Mouse (Mus musculus) kidney, adult 2 months (tissue): Measurements from ENCODE around the gene Fam78a. TPM values are rescaled to one million over a fixed set of nuclear protein-coding genes. Genes with fewer than 3 reads are reported as not detected.

Experiments used
- DNase-seq: peaks from one replicate; pipeline ENCODE4 v3.0.0; 2021
- H3K27ac ChIP-seq: fragments of 200-500 bp; 2 replicates; pipeline ENCODE4 v1.5.1; 2012; ENCODE audit warnings: low read depth, low read length, control low read depth, inconsistent platforms; ENCODE audit not compliant: insufficient read depth
- H3K27me3 ChIP-seq: fragments of 200-500 bp; replicated peaks from 2 replicates; pipeline ENCODE4 v1.6.1; 2012; ENCODE audit warnings: mild to moderate bottlenecking, moderate library complexity, low read length, inconsistent platforms; ENCODE audit not compliant: control insufficient read depth, insufficient read depth
- H3K36me3 ChIP-seq: fragments of 200-500 bp; 2 replicates; pipeline ENCODE4 v1.6.1; 2012; ENCODE audit warnings: mild to moderate bottlenecking, moderate library complexity, low read length, inconsistent platforms; ENCODE audit not compliant: control insufficient read depth, insufficient read depth
- H3K4me1 ChIP-seq: fragments of 200-500 bp; 2 replicates; pipeline ENCODE4 v1.6.1; 2011; ENCODE audit warnings: low read length; ENCODE audit not compliant: control insufficient read depth, insufficient read depth
- H3K4me3 ChIP-seq: fragments of 200-500 bp; 2 replicates; pipeline ENCODE4 v1.5.1; 2011; ENCODE audit warnings: mild to moderate bottlenecking, low read depth, low read length, control low read depth; ENCODE audit not compliant: insufficient read depth
- CTCF ChIP-seq: fragments of 200-500 bp; conservative IDR thresholded peaks from 2 replicates; pipeline ENCODE4 v1.5.1; 2011; ENCODE audit warnings: low read depth, mild to moderate bottlenecking, control low read depth, low read length, moderate library complexity, mixed read lengths; ENCODE audit not compliant: insufficient read depth, insufficient read length
- POLR2A ChIP-seq: fragments of 200-500 bp; IDR thresholded peaks from one replicate; pipeline ENCODE4 v1.6.1; 2011; ENCODE audit warnings: low read depth, low read length, control low read depth
- WGBS: fragments of 180-500 bp; shearing (Covaris S2); methylation state at CpG from one replicate; pipeline ENCODE4 v1.1.7; 2018; 5-methylcytosine and 5-hydroxymethylcytosine counted together
- polyA plus RNA-seq: library from polyadenylated mRNA; depleted of rRNA; stranded (reverse); fragments of >200 nt; gene quantifications from 2 replicates; pipeline ENCODE4 v1.2.3, GENCODE M21; 2012

Gene Fam78a
- polyA plus RNA-seq, 1 experiment, result 4.9 TPM

DNA sequence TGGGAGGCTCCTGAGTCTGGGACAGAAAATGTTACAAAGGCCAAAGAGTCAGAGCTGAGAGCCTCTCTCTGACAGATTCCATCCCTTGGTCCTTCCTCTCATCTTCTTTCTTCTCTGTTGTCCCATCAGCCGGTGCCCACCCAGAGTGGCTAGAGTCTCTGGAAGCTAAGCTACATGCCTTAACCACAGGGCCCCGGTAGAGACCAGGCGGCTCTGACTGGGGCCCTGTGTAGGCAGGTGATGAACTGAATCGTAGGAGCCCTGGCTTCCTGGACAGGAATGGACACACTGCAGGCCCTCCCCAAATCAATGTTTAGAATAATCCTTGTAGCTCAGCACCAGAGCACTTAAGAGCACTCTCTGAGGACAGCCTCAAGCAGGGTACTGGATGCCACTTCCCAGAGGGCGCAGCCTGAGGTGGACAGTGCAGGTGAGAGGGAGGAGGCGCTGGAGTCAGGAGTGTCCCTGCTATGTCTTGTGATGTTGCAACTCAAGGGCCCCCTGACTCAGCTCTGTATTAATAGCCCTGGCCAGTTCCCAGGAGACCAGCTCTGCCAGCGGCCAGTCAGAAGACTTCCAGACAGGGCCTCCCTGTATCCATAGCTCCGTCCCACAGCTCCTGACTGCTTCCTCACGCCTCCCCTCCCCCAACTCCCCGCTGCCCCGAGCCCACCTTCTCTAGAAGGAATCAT, 44.9 kb upstream of the Fam78a start:
- H3K27ac ChIP-seq, result no peak overlapping the region
- H3K4me3 ChIP-seq, result no peak overlapping the region
- 70% methylated on average over 11 of the region's 11 CpGs for WGBS
- TF ChIP-seq CTCF (no peak), POLR2A (no peak)
- H3K27me3 ChIP-seq, result no peaks in the 10 kb centered on the region
- H3K36me3 ChIP-seq, result no peaks in the 10 kb centered on the region
- H3K4me1 ChIP-seq, result no peaks in the 10 kb centered on the region
- no peak for DNase-seq

DNA sequence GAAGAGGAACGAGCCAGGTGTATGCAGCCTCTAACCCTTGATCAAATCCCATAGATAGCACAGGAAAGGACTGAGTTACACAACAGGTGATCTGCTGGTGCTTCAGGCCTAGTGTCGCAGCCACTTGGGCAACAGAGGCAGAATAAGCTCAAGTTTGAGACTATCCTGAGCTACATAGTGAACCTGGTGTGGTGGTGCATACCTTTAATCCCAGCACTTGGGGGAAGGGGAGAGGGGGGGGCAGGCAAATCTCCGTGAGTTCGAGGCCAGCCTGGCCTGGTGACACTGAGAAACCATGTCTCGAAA, 43.8 kb upstream of the Fam78a start:
- Histone ChIP-seq H3K4me3 (no peak overlapping the region), H3K27ac (no peak overlapping the region), H3K36me3 (no peaks in the 10 kb centered on the region), H3K4me1 (no peaks in the 10 kb centered on the region), H3K27me3 (no peaks in the 10 kb centered on the region)
- no peak for TF ChIP-seq POLR2A
- TF ChIP-seq CTCF, result no peak
- 85% methylated on average over 5 of the region's 5 CpGs for WGBS
- no peak for DNase-seq

DNA sequence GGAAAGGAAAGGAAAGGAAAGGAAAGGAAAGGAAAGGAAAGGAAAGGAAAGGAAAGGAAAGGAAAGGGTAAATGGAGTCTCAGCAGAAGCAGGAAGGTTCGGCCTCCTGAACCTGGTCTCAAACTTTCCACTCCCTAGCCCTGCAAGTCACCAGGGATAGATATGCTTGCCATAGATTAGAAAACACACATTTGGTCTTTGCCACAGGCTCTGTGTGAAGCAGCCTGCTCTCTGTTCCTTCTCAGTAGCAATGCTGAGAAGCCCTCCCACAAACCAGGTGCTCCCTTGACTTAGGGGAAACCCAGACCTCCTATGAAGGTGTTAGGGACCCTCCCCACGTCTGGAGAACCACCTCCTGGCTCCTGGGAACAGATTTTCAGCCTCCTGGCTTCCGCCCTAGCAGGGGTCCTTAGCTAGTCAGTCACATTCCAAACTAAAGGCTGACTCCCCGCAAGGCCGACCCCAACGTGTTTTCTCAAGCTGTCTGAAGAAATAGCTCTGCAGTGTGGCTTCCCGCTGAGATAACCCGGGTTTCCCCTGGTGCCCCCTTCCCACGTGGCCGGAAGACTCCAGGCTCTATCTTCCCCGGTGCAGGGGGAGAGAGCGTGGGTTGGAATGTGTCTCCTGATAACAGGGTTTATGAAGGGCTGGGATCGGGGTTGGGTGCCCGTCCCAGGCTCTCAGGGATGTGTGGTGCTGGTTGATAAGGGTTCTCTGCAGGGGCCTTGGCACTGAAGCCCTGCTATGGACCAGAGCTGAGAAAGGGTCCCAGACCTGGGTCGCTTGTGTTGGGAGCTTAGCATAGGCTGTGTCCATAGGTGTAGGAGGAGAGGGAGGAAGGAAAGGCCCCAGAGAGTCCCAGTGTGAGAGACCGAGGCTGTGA, 43.2 kb upstream of the Fam78a start:
- no peak for DNase-seq
- Histone ChIP-seq H3K4me3 (no peak overlapping the region), H3K27ac (no peak overlapping the region), H3K4me1 (no peaks in the 10 kb centered on the region), H3K36me3 (no peaks in the 10 kb centered on the region), H3K27me3 (no peaks in the 10 kb centered on the region)
- 44% methylated on average over 16 of the region's 16 CpGs for WGBS
- TF ChIP-seq POLR2A (no peak), CTCF (no peak)

DNA sequence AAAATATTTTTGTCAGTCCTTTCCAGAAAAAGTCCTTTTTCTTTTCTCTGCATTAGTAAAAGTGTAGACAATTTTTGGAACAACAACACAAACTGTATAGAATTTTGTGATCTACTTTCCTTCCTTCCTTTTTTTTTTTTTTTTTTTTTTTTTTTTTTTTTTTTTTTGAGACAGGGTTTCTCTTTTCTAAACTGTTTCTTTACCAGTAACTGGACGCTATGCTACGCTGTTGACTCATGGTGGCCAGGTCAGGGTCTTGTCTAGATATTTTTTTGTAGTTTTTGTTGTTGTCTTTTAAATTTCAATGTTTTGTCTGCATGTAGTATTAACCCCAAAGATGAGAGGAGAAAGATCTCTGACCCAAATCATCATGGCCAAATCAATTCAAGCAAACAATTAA, 37.1 kb upstream of the Fam78a start:
- no peaks in the 10 kb centered on the region for H3K27me3 ChIP-seq
- H3K4me3 ChIP-seq, result no peak overlapping the region
- 87% methylated on average over 2 of the region's 2 CpGs for WGBS
- no peak overlapping the region for H3K27ac ChIP-seq
- TF ChIP-seq CTCF (no peak), POLR2A (no peak)
- H3K4me1 ChIP-seq, result no peaks in the 10 kb centered on the region
- DNase-seq, result no peak
- H3K36me3 ChIP-seq, result no peaks in the 10 kb centered on the region

DNA sequence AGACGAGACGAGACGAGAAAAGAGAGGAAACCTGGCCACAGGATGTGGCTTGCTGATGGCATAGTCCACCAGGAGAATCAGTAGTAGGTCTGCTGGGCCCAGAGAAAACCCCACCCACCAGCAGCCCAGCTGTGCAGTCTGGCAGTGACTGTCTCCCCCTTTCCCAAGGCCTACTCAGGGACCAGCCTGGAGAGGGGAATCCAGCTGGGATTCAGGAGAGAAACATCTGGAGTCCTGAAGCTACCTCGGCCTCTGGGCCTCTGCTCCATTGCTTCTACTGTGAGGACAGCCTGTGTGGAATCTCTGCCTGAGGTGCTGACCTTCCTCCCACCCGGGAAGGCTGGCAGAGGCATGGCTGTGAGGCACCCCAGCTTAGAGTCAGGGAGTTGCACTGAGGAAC, 36.5 kb upstream of the Fam78a start:
- TF ChIP-seq CTCF (no peak), POLR2A (no peak)

DNA sequence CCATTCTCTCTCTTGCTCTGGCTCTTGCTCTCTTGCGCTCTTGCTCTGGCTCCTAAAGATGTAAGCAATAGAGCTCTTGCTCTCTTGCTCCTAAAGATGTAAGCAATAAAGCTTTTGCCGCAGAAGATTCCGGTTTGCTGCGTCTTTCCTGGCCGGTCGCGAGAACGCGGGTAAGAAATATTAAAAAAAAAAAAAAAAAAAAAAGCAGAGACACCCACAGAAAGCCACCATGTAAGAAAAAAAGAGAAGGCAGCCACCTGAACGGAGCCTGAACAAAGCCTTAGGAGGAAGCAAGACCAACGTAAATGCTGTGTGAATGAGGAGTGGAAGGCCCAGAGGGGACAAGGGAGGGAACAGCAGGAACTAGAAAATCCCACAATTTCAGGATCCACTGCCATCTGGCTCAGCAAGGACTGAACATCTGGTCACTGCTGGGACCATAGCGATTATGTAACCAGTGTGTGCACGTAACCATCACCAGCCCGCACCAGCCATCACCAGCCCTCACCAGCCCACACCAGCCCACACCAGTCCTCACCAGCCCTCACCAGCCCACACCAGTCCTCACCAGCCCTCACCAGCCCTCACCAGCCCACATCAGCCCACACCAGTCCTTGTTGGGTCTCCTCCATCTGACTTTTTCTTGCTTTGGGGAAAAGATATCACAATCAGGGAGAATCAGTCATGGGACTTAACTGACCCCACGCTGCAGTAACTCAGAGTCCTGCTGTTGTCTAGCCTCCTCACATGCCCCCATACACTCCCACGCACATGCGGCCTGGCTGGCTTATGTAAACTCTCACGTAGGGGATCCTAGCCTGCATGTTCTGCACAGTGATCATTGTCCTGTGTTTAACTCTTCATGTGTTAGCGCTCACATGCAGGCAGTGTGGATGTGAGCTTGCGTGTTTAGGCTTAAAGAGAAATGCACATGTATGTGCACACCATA, 35.4 kb upstream of the Fam78a start:
- H3K4me1 ChIP-seq, result no peaks in the 10 kb centered on the region
- no peak for DNase-seq
- 86% methylated on average over 20 of the region's 20 CpGs for WGBS
- H3K27ac ChIP-seq, result no peak overlapping the region
- no peaks in the 10 kb centered on the region for H3K36me3 ChIP-seq
- no peak for TF ChIP-seq CTCF
- TF ChIP-seq POLR2A, result no peak
- H3K27me3 ChIP-seq, result no peaks in the 10 kb centered on the region
- H3K4me3 ChIP-seq, result no peak overlapping the region

More for the DNA sequence above, 36.5 kb upstream of the Fam78a start:
- DNase-seq, result no peak
- Histone ChIP-seq H3K4me3 (no peak overlapping the region), H3K27me3 (no peaks in the 10 kb centered on the region), H3K36me3 (no peaks in the 10 kb centered on the region), H3K4me1 (no peaks in the 10 kb centered on the region), H3K27ac (no peak overlapping the region)
- 61% methylated on average over 5 of the region's 5 CpGs for WGBS

DNA sequence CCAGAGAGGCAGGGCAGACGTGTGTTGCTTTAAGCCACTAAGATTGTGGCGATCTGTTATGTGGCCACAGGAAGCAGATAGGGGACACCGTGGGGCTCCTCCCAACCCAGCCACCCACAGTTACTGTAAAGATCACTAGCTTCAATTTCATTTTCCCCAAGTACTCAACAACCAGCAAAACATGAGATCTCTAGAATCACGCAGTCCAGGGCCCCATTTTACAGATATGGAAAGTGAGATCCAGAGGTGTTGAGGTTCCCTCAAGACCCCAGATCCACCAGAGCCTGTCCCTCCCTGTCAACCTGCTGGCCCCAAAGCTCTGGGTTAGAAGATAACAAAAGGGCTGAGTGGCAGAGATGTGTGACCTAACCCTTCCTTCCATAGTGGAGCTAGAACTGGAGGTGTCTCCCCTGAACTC, 31.2 kb upstream of the Fam78a start:
- no peak for TF ChIP-seq CTCF
- no peak for TF ChIP-seq POLR2A
- H3K36me3 ChIP-seq, result no peaks in the 10 kb centered on the region
- H3K27ac ChIP-seq, result no peak overlapping the region
- H3K4me3 ChIP-seq, result no peak overlapping the region
- no peaks in the 10 kb centered on the region for H3K4me1 ChIP-seq
- 94% methylated on average over 4 of the region's 4 CpGs for WGBS
- H3K27me3 ChIP-seq, result no peaks in the 10 kb centered on the region
- no peak for DNase-seq
